Mouse (Mus musculus) midbrain, embryonic 14.5 days (tissue): Measurements from ENCODE around the gene Cers5. TPM values are rescaled to one million over a fixed set of nuclear protein-coding genes. Genes with fewer than 3 reads are reported as not detected.
"Not testable (repeated sequence)": the region's sequence is repeated elsewhere in the genome, so short reads cannot be mapped to it uniquely, and the experiment has no call there.

Source experiments
- ATAC-seq: fragments of 200-750 bp; cut with Nextera tagmentation; 2 replicates; pipeline ENCODE4 v1.8.0; 2017; ENCODE audit warnings: moderate number of reproducible peaks, moderate library complexity; ENCODE audit not compliant: low FRiP score, low TSS enrichment
- DNase-seq: peaks from one replicate; pipeline ENCODE4 v3.0.0-alpha.2; 2015
- H3K27ac ChIP-seq: fragments of 300-500 bp; sonication (generic); replicated peaks from 2 replicates; pipeline ENCODE4 v1.5.1; 2014; ENCODE audit warnings: mild to moderate bottlenecking, low read depth, low read length, moderate library complexity
- H3K27me3 ChIP-seq: fragments of 300-500 bp; sonication (generic); 2 replicates; pipeline ENCODE4 v1.6.1; 2014; ENCODE audit warnings: low read length, control low read depth, mixed read lengths; ENCODE audit not compliant: control insufficient read depth, insufficient read depth
- H3K36me3 ChIP-seq: fragments of 300-500 bp; sonication (generic); 2 replicates; pipeline ENCODE4 v1.6.1; 2014; ENCODE audit warnings: low read length, control low read depth; ENCODE audit not compliant: control insufficient read depth, insufficient read depth
- H3K4me1 ChIP-seq: fragments of 300-500 bp; sonication (generic); 2 replicates; pipeline ENCODE4 v1.6.1; 2014; ENCODE audit warnings: mild to moderate bottlenecking, antibody characterized with exemption, low read length, control low read depth; ENCODE audit not compliant: control insufficient read depth, insufficient read depth
- H3K4me2 ChIP-seq: fragments of 300-500 bp; sonication (generic); 2 replicates; pipeline ENCODE4 v1.6.1; 2014; ENCODE audit warnings: mild to moderate bottlenecking, low read length, moderate library complexity
- H3K4me3 ChIP-seq: fragments of 300-500 bp; sonication (generic); replicated peaks from 2 replicates; pipeline ENCODE4 v1.5.1; 2014; ENCODE audit warnings: low read depth, low read length
- H3K9ac ChIP-seq: fragments of 300-500 bp; sonication (generic); replicated peaks from 2 replicates; pipeline ENCODE4 v1.6.1; 2014; ENCODE audit warnings: mild to moderate bottlenecking, low read length, moderate library complexity
- H3K9me3 ChIP-seq: fragments of 300-500 bp; sonication (generic); 2 replicates; pipeline ENCODE4 v1.6.1; 2016; ENCODE audit warnings: low read length, control low read depth, mixed read lengths; ENCODE audit not compliant: control insufficient read depth
- WGBS: fragments of 180-500 bp; shearing (Covaris S2); extraction: QIAGEN DNeasy Blood & Tissue Kit; methylation state at CpG from one replicate; pipeline ENCODE4 v1.1.7; 2014; 5-methylcytosine and 5-hydroxymethylcytosine counted together
- polyA plus RNA-seq: library from polyadenylated mRNA; unstranded; fragments of >200 nt; fragmentation: Nextera tagmentation; extraction: Ambion mirVana; gene quantifications from 2 replicates; pipeline ENCODE4 v1.2.1, GENCODE M21; 2014

The Cers5 gene
- polyA plus RNA-seq, 1 experiment from 2014 or later, result 70.9 TPM

DNA sequence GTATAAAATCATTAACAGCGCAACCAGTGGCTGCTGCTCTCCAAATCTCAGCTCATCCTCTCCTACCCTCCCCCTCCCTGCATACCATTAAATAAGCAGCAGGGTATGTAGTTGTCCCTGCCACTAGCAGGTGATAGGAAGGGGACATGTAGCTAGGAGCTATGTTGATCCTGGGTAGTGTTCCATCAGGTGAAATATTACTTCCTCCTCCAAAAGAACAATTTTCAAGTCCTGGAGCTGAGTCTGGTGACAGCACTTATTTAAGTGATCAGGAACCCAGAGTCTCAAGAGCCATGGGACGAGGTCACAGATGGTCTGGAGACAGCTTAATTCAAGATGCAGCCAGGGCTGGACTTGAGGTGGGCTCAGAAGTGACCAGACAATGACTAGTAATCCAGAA, 37.1 kb downstream of the Cers5 start:
- H3K4me2 ChIP-seq, result no peak overlapping the region
- H3K27me3 ChIP-seq, result no peaks in the 10 kb centered on the region
- no peaks in the 10 kb centered on the region for H3K9me3 ChIP-seq
- peaks cover 67% of the 10 kb centered on the region for H3K36me3 ChIP-seq
- no peaks in the 10 kb centered on the region for H3K4me1 ChIP-seq
- H3K9ac ChIP-seq, result no peak overlapping the region
- WGBS, result 95% methylated on average over 2 of the region's 2 CpGs
- DNase-seq (no peak), ATAC-seq (no peak)
- H3K27ac ChIP-seq, result no peak overlapping the region
- H3K4me3 ChIP-seq, result no peak overlapping the region

DNA sequence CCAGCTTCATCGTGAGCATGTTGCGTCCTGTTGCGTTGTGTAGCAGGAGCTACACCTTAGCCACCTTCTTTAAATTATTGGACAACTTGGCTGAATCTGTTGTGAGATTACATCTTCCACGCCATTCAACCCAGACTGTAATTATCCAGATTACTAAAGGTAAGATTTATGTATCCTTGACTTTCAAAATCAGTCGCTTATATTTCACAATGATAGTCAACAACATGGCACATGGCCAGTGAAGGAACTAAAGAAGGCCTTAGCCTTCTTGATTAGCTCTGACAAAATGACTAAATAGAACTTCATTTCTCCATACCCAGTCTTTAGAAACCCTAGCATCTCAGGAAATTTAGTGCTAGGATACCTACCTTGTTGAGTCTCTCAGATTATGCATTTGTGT, 39.5 kb downstream of the Cers5 start:
- H3K4me2 ChIP-seq, result no peak overlapping the region
- H3K27ac ChIP-seq, result no peak overlapping the region
- WGBS, result over 99% methylated on average over 5 of the region's 5 CpGs
- H3K4me3 ChIP-seq, result no peak overlapping the region
- DNase-seq (no peak), ATAC-seq (no peak)
- peaks cover 55% of the 10 kb centered on the region for H3K36me3 ChIP-seq
- H3K4me1 ChIP-seq, result no peaks in the 10 kb centered on the region
- H3K9me3 ChIP-seq, result no peaks in the 10 kb centered on the region
- no peak overlapping the region for H3K9ac ChIP-seq
- no peaks in the 10 kb centered on the region for H3K27me3 ChIP-seq

DNA sequence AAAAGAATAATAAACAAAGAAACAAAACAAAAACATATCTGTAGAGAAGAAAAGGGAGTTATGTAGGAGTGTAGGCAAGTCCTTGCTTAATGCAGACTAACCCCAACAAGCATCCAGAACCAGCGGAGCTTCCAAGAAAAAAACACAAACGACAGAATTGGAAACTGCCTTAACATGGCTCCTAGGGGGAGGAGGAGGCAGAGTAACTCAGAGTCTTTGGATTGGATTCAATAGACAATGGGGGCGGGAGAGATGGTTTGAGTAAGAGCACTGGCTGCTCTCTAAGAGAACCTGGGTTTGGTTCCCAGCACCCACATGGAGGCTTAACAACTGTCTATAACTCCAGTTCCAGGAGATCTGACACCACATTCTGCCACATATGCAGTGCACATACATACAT, 41.0 kb downstream of the Cers5 start:
- no peak overlapping the region for H3K27ac ChIP-seq
- ATAC-seq (no peak), DNase-seq (no peak)
- H3K4me3 ChIP-seq, result no peak overlapping the region
- peaks cover 50% of the 10 kb centered on the region for H3K36me3 ChIP-seq
- 97% methylated on average over 3 of the region's 3 CpGs for WGBS
- H3K9me3 ChIP-seq, result no peaks in the 10 kb centered on the region
- peaks cover under 1% of the 10 kb centered on the region for H3K4me1 ChIP-seq
- H3K9ac ChIP-seq, result no peak overlapping the region
- no peak overlapping the region for H3K4me2 ChIP-seq
- no peaks in the 10 kb centered on the region for H3K27me3 ChIP-seq

DNA sequence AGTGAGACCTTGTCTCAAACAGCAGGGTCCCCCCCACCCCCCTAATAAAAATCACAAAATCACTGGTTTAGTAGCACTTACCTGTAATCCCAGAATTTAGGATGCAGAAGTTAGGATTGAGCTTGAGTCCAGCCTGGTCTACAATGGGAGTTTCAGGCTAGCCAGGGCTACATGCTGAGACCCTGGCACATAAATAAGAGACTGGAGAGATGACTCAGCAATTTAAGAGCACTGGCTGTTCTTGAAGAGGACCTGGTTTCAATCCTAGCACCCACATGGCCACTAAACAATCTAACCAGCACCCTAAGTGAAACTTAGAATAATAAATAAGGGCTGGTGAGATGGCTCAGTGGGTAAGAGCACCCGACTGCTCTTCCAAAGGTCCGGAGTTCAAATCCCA, 41.5 kb downstream of the Cers5 start:
- Histone ChIP-seq H3K9ac (no peak overlapping the region), H3K4me1 (peaks cover 6% of the 10 kb centered on the region), H3K27me3 (no peaks in the 10 kb centered on the region), H3K4me2 (no peak overlapping the region), H3K27ac (no peak overlapping the region), H3K36me3 (peaks cover 44% of the 10 kb centered on the region), H3K9me3 (no peaks in the 10 kb centered on the region), H3K4me3 (no peak overlapping the region)
- no peak for DNase-seq
- 98% methylated on average over 2 of the region's 2 CpGs for WGBS
- ATAC-seq, result no peak

DNA sequence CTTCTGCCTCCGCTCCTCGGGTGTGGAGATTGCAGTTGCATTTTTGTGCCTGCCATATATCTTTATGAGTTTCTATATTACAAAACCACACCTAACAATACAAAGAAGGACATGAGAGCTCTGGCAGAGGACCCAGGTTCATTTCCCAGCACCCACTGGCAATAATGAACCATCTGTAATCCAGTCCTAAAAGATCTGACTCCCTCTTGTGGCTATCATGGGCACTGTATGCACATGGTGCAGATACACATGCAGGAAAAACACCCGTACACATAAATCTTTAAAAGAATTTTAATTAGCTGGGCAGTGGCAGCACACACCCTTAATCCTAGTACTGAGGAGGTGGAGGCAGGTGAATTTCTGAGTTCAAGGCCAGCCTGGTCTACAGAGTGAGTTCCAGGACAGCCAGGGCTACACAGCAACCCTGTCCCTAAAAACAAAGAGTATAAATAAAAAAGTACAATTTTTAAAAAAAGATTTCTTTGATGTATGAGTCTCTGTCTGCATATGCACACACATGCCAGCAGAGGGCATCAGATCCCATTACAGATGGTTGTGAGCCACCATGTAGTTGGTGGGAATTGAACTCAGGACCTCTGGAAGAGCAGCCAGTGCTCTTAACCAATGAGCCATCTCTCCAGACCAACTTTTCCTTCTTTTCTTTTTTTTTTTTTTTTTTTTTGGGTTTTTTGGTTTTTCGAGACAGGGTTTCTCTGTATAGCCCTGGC, 43.5 kb downstream of the Cers5 start:
- Histone ChIP-seq H3K36me3 (peaks cover 27% of the 10 kb centered on the region), H3K4me1 (peaks cover 13% of the 10 kb centered on the region), H3K27me3 (no peaks in the 10 kb centered on the region), H3K4me3 (no peak overlapping the region), H3K9ac (no peak overlapping the region), H3K4me2 (no peak overlapping the region), H3K9me3 (no peaks in the 10 kb centered on the region), H3K27ac (no peak overlapping the region)
- DNase-seq, result no peak
- 92% methylated on average over 4 of the region's 4 CpGs for WGBS
- no peak for ATAC-seq

DNA sequence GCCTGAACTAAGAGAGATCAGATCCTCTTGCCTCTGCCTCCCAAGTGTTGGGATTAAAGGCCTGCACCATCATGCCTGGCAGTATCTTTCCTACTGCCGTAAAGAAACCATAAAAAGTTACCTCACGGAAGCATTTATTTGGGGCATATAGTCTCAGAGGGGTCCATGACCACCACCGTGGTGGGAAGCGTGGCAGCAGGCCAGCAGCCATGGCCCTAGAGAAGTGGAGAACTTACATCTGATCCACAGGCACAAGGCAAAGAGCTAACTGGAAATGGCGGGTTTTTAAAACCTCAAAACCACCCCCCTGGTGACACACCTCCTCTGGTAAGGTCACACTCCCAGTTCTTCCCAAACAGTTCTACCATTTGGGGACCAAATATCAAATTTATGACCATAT, 44.5 kb downstream of the Cers5 start:
- ATAC-seq (no peak), DNase-seq (no peak)
- Histone ChIP-seq H3K4me2 (no peak overlapping the region), H3K36me3 (peaks cover 31% of the 10 kb centered on the region), H3K27ac (no peak overlapping the region), H3K9ac (no peak overlapping the region), H3K4me1 (peaks cover 20% of the 10 kb centered on the region), H3K4me3 (no peak overlapping the region), H3K9me3 (no peaks in the 10 kb centered on the region), H3K27me3 (no peaks in the 10 kb centered on the region)
- WGBS, result 96% methylated on average over 5 of the region's 5 CpGs

DNA sequence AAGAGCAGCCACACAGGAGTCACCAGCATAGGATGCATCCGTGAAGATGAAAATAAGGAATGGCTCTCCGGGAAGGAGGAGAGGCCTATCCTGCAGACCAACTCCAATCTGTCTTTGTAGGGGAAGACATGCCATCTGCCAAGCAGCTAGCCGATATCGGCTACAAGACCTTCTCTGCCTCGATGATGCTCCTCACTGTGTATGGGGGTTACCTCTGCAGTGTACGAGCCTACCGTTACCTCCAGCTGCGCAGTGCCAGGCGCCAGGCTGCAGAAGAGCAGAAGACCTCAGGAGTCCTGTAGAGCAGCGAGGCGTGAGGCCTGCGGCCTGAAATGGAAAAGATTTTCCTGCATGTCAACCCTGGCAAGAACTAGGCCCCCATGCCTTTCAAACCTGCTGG, 45.2 kb downstream of the Cers5 start:
- DNase-seq (no peak), ATAC-seq (no peak)
- Histone ChIP-seq H3K27ac (no peak overlapping the region), H3K4me1 (peaks cover 20% of the 10 kb centered on the region), H3K4me2 (no peak overlapping the region), H3K27me3 (no peaks in the 10 kb centered on the region), H3K9ac (no peak overlapping the region), H3K9me3 (no peaks in the 10 kb centered on the region), H3K36me3 (peaks cover 33% of the 10 kb centered on the region), H3K4me3 (no peak overlapping the region)
- WGBS, result 95% methylated on average over 12 of the region's 12 CpGs

DNA sequence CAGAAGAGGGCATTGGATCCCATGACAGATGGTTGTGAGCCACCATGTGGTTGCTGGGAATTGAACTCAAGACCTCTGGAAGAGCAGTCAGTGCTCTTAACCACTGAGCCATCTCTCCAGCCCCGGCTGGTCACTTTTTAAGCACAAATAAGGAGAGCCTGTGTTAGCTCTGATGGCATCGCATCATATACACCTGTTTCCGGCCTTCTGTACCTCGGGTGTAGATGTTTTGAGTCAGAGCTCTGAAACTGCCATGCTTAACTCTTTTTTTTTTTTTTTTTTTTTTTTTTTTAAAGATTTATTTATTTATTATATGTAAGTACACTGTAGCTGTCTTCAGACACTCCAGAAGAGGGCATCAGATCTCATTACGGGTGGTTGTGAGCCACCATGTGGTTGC, 45.6 kb downstream of the Cers5 start:
- not testable (repeated sequence) for DNase-seq, H3K9ac ChIP-seq, H3K27ac ChIP-seq, H3K9me3 ChIP-seq, H3K4me3 ChIP-seq, ATAC-seq, H3K27me3 ChIP-seq
- WGBS, result 89% methylated on average over 4 of the region's 5 CpGs
- Histone ChIP-seq H3K4me1 (peaks cover 20% of the 10 kb centered on the region), H3K36me3 (peaks cover 38% of the 10 kb centered on the region), H3K4me2 (peak overlapping the region; percentile 89)

DNA sequence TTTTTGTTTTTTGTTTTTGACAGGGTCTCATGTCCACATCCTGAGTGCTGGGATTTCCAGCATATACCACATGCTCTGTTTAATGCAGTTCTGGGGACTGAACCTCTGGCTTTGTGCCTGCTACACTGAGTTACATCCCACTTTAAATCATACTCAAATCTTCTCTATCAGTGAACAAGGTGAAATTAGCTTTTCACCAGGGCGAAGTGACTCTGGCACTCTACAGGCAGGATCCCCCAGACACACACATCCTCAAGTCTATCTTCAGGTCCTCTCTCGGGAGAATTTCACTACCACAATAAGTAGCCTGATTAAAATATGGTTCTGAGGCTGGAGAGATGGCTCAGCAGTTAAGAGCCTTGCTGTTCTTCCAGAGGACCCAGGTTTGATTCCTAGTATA, 46.1 kb downstream of the Cers5 start:
- peak overlapping the region; percentile 96 for H3K4me3 ChIP-seq
- no peak overlapping the region for H3K27ac ChIP-seq
- peaks cover 20% of the 10 kb centered on the region for H3K4me1 ChIP-seq
- DNase-seq (no peak), ATAC-seq (no peak)
- WGBS, result 80% methylated on average over 2 of the region's 2 CpGs
- peaks cover 43% of the 10 kb centered on the region for H3K36me3 ChIP-seq
- H3K27me3 ChIP-seq, result no peaks in the 10 kb centered on the region
- peak overlapping the region; percentile 89 for H3K4me2 ChIP-seq
- H3K9me3 ChIP-seq, result no peaks in the 10 kb centered on the region
- peak overlapping the region; percentile 90 for H3K9ac ChIP-seq
